Mouse (Mus musculus) urinary bladder, adult 2 months (tissue): ENCODE results near the gene Gm20388. TPM values are rescaled to one million over a fixed set of nuclear protein-coding genes. Genes with fewer than 3 reads are reported as not detected.

Experiments used
- DNase-seq: peaks from one replicate; pipeline ENCODE4 v3.0.0; 2022; ENCODE audit warnings: low spot score
- polyA plus RNA-seq: library from polyadenylated mRNA; depleted of rRNA; stranded (reverse); fragments of >200 nt; gene quantifications from 2 replicates; pipeline ENCODE4 v1.2.3, GENCODE M21; 2012

The Gm20388 gene
- polyA plus RNA-seq, 1 experiment = 50.2 TPM

DNA sequence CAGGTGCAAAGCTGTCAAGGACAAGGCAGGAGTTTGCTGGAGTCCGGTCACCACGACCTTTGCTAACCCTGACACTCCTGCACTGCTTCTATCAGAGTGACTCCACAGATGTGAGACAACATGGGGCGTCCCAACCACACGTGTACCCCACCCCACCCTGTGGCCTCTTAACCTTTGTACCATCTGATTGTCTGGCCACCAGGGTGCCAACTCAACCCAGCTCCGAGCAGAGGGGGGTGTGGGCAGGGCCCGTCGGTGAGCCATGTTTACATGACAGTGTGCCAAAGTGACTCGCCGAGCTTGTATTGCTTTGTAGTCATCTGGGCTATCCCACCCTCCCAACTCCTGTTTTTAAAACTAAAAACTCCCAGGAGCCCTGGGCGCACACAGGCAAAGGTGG, 4434.5 kb downstream of the Gm20388 start:
- DNase-seq = no peak

- DNase-seq = no peak
These were observed 4436.3 kb downstream of the Gm20388 start for GRCm38 (mm10) chr8:124346852-124347523.

DNA sequence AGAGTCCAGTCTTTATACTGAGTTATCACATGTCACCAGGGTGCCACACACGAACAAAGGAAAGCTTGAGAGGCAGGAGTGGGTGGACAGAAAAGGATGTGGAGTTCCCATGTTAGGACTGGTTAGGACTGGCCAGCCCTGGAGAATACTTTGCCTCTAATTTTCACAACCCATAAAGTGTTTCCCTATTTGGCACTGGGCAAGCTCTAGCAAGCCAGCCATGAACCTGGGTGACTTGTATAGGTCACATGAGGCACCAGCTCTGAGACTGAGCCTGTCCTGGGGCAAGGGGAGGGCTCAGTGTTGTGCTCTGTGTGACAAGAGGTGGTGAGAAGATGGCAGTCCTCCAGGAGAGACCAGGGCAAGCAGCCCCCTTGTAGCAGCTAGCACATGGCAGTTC, 4437.4 kb downstream of the Gm20388 start:
- no peak for DNase-seq

DNA sequence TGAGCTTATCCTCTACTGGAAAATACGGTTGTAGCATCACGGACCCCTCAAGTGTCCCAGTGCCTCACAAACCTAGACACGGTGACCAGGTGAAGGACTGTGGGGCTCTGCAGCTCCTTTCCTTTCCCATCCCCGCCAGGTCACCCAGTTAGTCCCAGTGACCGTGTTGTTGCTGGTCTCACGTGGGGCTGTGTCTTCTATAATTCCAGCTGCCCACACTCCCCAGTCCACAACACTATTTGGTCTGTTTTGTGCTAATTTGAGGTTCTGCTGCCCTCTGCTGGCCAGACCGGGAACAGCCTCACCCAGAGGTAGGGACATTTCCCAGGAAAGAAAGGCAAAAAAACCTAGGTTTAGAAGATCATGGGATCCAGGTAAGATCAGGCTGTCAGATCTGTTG, 4439.0 kb downstream of the Gm20388 start:
- peak; percentile 83 for DNase-seq

DNA sequence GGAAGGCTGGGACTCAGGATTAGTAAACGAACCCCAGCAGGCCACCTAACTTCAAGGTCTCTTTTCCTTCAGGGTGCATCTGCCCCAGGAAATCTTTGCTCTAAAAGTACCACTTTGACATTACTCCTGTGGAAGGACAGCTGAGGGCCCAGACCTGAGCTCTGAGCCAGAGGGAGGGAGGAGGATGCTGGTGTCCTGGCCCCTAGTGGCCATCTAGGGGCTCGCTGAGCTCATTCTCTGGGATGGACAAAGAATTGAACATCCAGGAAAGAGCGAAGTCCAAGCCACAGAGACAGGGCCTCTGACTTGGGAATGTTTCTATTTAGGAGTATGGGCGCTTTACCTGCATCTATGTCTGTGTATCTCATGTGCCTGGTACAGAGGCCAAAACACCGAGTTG, 4441.0 kb downstream of the Gm20388 start:
- peak; percentile 11 for DNase-seq

GRCm38 (mm10) chr8:124360911-124361310, 4450.3 kb downstream of the Gm20388 start:
- DNase-seq = no peak

GRCm38 (mm10) chr8:124361773-124362427, 4451.3 kb downstream of the Gm20388 start:
- no peak for DNase-seq

- no peak for DNase-seq
These were observed 4451.9 kb downstream of the Gm20388 start for GRCm38 (mm10) chr8:124362589-124362988.

GRCm38 (mm10) chr8:124363337-124363736, 4452.7 kb downstream of the Gm20388 start:
- no peak for DNase-seq

GRCm38 (mm10) chr8:124368213-124368612, 4457.6 kb downstream of the Gm20388 start:
- DNase-seq = no peak

GRCm38 (mm10) chr8:124370422-124371183, 4460.0 kb downstream of the Gm20388 start:
- DNase-seq = no peak

- no peak for DNase-seq
These were observed 4460.9 kb downstream of the Gm20388 start for GRCm38 (mm10) chr8:124371410-124372123.

GRCm38 (mm10) chr8:124373753-124374152, 4463.1 kb downstream of the Gm20388 start:
- DNase-seq = no peak

DNA sequence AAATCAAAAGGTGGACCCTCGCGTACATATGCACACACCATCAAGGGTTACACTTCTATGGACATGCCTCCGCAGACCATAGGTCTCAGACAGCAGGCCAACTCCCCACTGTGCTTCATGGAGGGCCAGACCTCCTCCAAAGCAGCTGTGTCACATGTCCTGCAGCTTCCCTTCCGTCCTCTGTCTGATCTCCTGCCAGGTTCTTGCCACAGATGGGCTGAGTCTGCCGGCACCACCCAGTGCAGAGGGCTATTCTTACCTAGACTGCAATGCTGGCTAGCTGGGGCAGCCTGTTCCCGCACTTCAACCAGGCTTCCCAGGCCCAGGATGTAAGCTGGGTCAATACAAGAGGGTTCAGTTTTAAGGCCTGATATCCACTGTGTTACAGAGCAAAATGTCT, 4464.5 kb downstream of the Gm20388 start:
- DNase-seq = no peak

DNA sequence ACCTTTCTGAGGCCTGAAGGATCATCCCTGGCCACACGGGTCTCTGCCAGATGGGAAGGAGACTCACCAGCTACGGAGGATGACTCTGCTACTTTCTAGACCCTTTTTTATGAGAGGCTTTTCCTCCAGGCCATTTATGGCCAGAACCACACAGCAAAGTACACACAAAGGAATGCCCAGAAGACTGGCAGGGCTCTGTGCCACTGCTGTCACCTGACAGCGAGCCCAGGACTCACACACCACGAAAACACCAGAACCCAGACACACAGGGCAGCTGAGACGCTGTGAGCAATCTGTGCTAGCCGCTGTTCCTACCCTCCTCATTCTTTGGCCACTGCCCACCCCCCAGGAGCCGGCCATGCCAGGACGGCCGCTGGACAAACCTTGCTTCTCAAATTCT, 4465.1 kb downstream of the Gm20388 start:
- no peak for DNase-seq

DNA sequence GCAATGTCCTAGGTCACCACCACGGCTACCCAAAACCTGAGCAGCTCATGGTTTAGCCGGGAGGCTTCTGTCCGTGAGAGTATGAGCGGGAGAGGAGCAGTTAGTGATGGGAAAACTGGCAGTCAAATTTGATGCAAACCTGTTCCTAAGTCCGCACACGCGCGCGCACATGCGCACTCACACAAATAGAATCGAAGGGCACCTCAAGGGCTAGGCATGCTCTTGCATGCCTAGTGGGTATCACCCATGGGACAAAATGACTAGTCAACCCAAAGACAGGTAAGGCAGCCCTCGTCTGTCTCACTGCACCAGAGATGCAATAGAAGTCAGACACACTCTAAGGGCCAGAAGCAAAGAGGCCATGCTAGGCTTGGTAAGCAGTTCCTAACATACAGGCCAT, 4465.8 kb downstream of the Gm20388 start:
- no peak for DNase-seq

- no peak for DNase-seq
These were observed 4468.6 kb downstream of the Gm20388 start for GRCm38 (mm10) chr8:124379289-124379688.

GRCm38 (mm10) chr8:124382235-124382634, 4471.6 kb downstream of the Gm20388 start:
- DNase-seq = no peak

- no peak for DNase-seq
These were observed 4473.7 kb downstream of the Gm20388 start for GRCm38 (mm10) chr8:124384336-124384735.

DNA sequence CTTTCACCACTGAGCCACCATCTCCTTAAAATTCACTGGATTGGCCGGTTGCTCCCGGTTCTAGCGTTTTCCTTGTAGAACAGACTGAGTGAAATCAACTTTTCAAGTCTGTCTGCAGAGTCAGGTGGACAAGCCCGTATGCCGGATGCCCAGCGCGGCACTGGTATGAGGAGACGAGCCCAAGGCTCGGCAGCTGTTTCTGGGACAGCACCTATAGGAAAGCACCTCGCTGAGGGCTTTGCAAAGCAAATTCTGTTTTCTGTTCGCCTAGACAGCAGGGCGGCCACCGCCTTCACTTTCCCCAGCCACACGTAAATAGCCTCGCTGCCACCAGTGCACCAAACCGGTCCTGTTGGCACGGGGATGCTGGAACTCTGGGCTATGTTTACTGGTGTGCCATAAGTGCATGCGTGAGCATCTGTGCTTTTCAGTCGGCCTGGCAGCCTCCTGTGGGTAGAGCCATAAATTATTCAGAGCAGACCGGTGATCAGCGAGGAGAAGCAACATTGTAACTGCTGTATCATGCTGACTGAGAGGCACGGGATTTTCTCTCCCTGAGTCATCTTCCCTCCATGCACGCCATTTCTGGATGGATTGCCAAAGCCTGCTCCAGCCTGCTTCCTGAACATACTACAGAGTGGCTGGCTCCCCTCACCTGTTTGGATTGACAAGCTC, 4475.7 kb downstream of the Gm20388 start:
- no peak for DNase-seq

DNA sequence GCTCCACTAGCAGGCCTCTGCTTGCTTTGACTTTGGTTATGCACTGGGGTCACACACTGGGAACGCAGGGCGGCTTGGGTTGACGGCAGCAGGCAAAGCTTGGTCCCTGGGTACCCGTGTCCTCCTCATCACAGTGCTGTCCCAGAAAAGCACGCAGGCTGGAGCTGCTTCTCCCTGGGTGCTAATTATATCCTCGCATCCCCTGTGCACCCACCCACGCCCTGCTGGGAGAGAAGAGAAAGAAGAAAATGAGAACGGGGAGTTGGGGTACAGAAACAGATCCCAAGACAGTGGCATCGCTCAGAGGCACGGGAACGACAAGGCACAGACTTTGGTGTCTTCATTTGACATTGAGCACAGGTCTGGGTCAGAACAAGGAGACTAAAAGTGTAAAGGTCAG, 4478.9 kb downstream of the Gm20388 start:
- DNase-seq = no peak

DNA sequence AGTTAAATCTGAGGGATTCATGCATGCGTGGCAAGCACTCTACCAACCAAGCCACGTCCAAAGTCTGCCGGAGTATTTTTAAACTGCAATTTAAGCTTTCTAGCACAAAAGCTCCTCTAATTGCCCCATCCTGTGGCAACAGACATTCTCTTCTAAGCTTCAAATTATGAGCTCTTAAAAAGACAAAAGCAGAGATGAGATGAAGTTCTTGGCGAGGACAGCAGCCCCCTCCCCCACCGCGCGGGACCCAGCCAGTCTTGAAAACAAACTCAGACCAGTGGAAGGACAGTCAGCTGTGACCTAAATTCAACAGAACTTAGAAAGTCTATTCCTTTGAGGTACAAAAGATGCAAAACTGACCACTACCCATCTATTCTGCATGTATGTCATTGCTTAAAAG, 4480.6 kb downstream of the Gm20388 start:
- DNase-seq = no peak
